Mouse (Mus musculus): ENCODE measurements around the gene Pdcd6.

Pdcd6 gene

DNA sequence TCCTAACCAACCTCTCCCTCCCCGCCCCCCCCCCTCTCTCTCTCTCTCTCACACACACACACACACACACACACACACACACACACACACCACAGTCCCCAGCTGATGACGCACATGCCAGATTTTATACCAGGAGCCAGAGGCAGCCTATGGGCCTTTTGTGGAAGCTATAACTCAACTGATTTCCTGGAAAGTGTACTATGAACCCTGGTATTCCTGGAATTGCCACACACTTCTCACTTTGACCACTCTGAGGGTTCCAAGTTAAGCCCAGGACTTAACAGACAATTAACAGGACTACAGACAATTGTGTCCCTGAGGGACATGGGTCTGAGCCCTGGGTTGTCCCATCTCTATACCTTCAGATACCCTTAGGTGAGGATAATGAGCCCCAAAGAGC, 35.1 kb downstream of the Pdcd6 start:
- DNase-seq (ENCODE audit: low read depth, low spot score): no peak

DNA sequence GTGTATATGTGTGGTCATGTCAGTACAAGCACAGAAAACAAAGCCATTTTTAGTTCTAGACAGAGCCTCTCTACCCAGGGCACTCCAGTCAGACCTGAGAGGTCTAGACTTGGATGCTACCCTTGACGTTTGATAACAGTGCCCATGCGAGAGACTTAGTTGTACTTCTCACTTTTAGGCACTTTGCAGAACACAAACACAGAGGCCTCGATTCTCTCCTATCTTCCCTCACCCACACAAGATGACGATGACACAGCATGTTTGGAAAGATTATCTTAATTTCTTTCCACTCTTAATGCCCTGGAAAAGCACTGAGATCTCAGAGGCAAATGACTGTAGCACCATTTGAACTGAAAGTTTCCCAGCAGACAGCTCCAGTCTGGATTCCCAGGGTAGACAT, 41.7 kb downstream of the Pdcd6 start:
- no peak for DNase-seq (ENCODE audit: low read depth, low spot score)

- no peak for DNase-seq (ENCODE audit: low read depth, low spot score)
Measured at GRCm38 (mm10) chr13:74260231-74260992, 57.0 kb downstream of the Pdcd6 start.

DNA sequence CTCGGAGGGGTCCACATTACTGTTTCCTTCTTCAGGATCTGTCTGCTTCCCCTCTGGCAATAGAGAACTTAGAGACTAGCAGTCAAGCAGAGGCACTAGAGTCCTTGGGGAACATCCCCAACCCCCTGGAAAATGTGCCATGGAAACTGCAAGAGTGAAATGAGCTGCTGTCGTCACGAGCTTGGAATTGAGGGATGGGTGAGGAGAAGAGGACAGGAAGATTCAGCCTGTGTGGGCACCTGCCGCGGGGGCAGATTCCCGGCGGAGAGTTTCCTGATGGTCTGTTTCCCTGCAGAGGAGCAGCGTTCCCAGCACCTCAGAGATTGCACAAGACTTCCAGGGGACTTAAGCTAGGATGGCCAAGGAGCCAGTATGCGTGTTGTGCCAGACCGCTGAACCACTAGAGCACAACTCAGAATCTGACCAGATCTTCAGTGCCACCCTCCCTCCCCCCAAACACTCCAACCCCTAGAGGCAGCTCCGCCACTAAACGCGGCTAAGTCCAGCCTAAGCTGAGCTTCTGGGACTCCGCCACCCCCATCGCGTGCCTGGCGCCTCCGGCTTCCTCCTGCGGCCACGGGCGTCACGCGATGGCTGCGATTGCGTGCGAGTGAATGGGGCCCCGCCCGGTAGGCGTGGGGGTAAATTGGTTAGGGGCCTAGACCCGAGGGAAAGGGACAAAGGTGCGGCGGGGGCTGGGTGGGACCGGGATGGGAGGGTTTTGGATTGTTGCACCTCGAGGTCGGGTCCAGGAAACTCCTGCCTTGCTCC, 57.7 kb downstream of the Pdcd6 start:
- no peak for DNase-seq (ENCODE audit: low read depth, low spot score)
